Mouse (Mus musculus) liver, postnatal 0 days (tissue): ENCODE measurements around the gene Asxl1.

Source experiments
- CTCF ChIP-seq: sonication (generic); IDR thresholded peaks from 2 replicates; pipeline ENCODE4 v1.5.1; 2016; ENCODE audit warnings: antibody characterized with exemption, low read depth
- EP300 ChIP-seq: IDR thresholded peaks from 2 replicates; pipeline ENCODE4 v1.6.1; 2016; ENCODE audit warnings: antibody characterized with exemption, low read depth, mild to moderate bottlenecking

GRCm38 (mm10) chr2:153426931-153427330 is 81.3 kb downstream of the Asxl1 start:
- no peak for TF ChIP-seq EP300
- no peak for TF ChIP-seq CTCF
